Mouse (Mus musculus) midbrain, embryonic 13.5 days (tissue): ENCODE measurements around the gene Snupn. TPM values are rescaled to one million over a fixed set of nuclear protein-coding genes. Genes with fewer than 3 reads are reported as not detected.
A peak's percentile ranks its signal among the peaks of the same experiment; 100 is the strongest.
"Not testable (repeated sequence)": the region's sequence is repeated elsewhere in the genome, so short reads cannot be mapped to it uniquely, and the experiment has no call there.

Experiments
- ATAC-seq: fragments of 200-750 bp; cut with Nextera tagmentation; 2 replicates; pipeline ENCODE4 v1.8.0; 2017; ENCODE audit warnings: mild to moderate bottlenecking, moderate TSS enrichment, moderate library complexity
- H3K27ac ChIP-seq: fragments of 300-500 bp; sonication (generic); 2 replicates; pipeline ENCODE4 v1.5.1; 2015; ENCODE audit warnings: inconsistent platforms, mild to moderate bottlenecking, moderate library complexity
- H3K27me3 ChIP-seq: fragments of 300-500 bp; sonication (generic); 2 replicates; pipeline ENCODE4 v1.6.1; 2015; ENCODE audit warnings: mild to moderate bottlenecking, inconsistent platforms
- H3K36me3 ChIP-seq: fragments of 300-500 bp; sonication (generic); 2 replicates; pipeline ENCODE4 v1.6.1; 2015; ENCODE audit warnings: mild to moderate bottlenecking, inconsistent platforms
- H3K4me1 ChIP-seq: fragments of 300-500 bp; sonication (generic); replicated peaks from 2 replicates; pipeline ENCODE4 v1.6.1; 2015; ENCODE audit warnings: inconsistent platforms
- H3K4me2 ChIP-seq: fragments of 300-500 bp; sonication (generic); replicated peaks from 2 replicates; pipeline ENCODE4 v1.6.1; 2015; ENCODE audit warnings: moderate library complexity, mild to moderate bottlenecking, inconsistent platforms
- H3K4me3 ChIP-seq: fragments of 300-500 bp; sonication (generic); replicated peaks from 2 replicates; pipeline ENCODE4 v1.5.1; 2015; ENCODE audit warnings: mild to moderate bottlenecking, inconsistent platforms
- H3K9ac ChIP-seq: fragments of 300-500 bp; sonication (generic); replicated peaks from 2 replicates; pipeline ENCODE4 v1.6.1; 2015; ENCODE audit warnings: mild to moderate bottlenecking, inconsistent platforms
- H3K9me3 ChIP-seq: fragments of 300-500 bp; sonication (generic); 2 replicates; pipeline ENCODE4 v1.6.1; 2016; ENCODE audit warnings: mild to moderate bottlenecking, inconsistent platforms
- WGBS: fragments of 180-500 bp; shearing (Covaris S2); methylation state at CpG from one replicate; pipeline ENCODE4 v1.1.7; 2015; 5-methylcytosine and 5-hydroxymethylcytosine counted together
- polyA plus RNA-seq: library from polyadenylated mRNA; unstranded; fragments of >200 nt; fragmentation: Nextera tagmentation; extraction: Ambion mirVana; gene quantifications from 2 replicates; pipeline ENCODE4 v1.2.1, GENCODE M21; 2015

Gene Snupn
- polyA plus RNA-seq, 1 experiment from 2014 or later, result 30.5 TPM

GRCm38 (mm10) chr9:56980186-56980585, 29.5 kb downstream of the Snupn start:
- H3K36me3 ChIP-seq, result peaks cover 40% of the 10 kb centered on the region
- no peaks in the 10 kb centered on the region for H3K27me3 ChIP-seq
- no peaks in the 10 kb centered on the region for H3K9me3 ChIP-seq
- H3K27ac ChIP-seq, result no peak overlapping the region
- WGBS, result 90% methylated on average over 6 of the region's 6 CpGs
- H3K4me1 ChIP-seq, result no peaks in the 10 kb centered on the region
- no peak overlapping the region for H3K9ac ChIP-seq
- ATAC-seq, result no peak
- no peak overlapping the region for H3K4me3 ChIP-seq
- H3K4me2 ChIP-seq, result no peak overlapping the region

GRCm38 (mm10) chr9:56981502-56981901, 30.8 kb downstream of the Snupn start:
- Histone ChIP-seq H3K9me3 (no peaks in the 10 kb centered on the region), H3K27me3 (no peaks in the 10 kb centered on the region), H3K4me3 (no peak overlapping the region), H3K4me1 (no peaks in the 10 kb centered on the region), H3K36me3 (peaks cover 42% of the 10 kb centered on the region), H3K9ac (no peak overlapping the region), H3K27ac (no peak overlapping the region), H3K4me2 (no peak overlapping the region)
- ATAC-seq, result no peak
- WGBS, result 86% methylated on average over 1 of the region's 1 CpGs

- Histone ChIP-seq H3K36me3 (no peaks in the 10 kb centered on the region), H3K27me3 (no peaks in the 10 kb centered on the region), H3K27ac (peak within 1 kb of the TSS; percentile 97), H3K4me3 (peak within 1 kb of the TSS; percentile 93), H3K9me3 (no peaks in the 10 kb centered on the region), H3K4me2 (peak within 1 kb of the TSS; percentile 65), H3K4me1 (peaks cover 23% of the 10 kb centered on the region), H3K9ac (peak within 1 kb of the TSS; percentile 93)
- WGBS, result 2% methylated on average over 62 of the region's 62 CpGs
- ATAC-seq, result peak; percentile 96
These were observed 43.9 kb downstream of the Snupn start, which contains the start of gene Ptpn9 for GRCm38 (mm10) chr9:56994286-56995197. Ptpn9 (plus strand) TSS chr9:56994923.

GRCm38 (mm10) chr9:56995198-56996027, 44.7 kb downstream of the Snupn start:
- 0% methylated on average over 80 of the region's 80 CpGs for WGBS
- H3K36me3 ChIP-seq, result 0 out of 2 replicates have a peak, but pooled peaks cover 6% of the 10 kb centered on the region
- H3K9me3 ChIP-seq, result no peaks in the 10 kb centered on the region
- H3K4me2 ChIP-seq, result peak overlapping the region; percentile 65
- peaks cover 23% of the 10 kb centered on the region for H3K4me1 ChIP-seq
- H3K4me3 ChIP-seq, result peak overlapping the region; percentile 93
- H3K27ac ChIP-seq, result peak overlapping the region; percentile 97
- H3K27me3 ChIP-seq, result no peaks in the 10 kb centered on the region
- peak; percentile 74 for ATAC-seq
- peak overlapping the region; percentile 93 for H3K9ac ChIP-seq

GRCm38 (mm10) chr9:56996028-56996346, 45.3 kb downstream of the Snupn start:
- no peaks in the 10 kb centered on the region for H3K9me3 ChIP-seq
- H3K4me1 ChIP-seq, result peaks cover 23% of the 10 kb centered on the region
- ATAC-seq, result peak; percentile 25
- no peaks in the 10 kb centered on the region for H3K27me3 ChIP-seq
- H3K36me3 ChIP-seq, result 0 out of 2 replicates have a peak, but pooled peaks cover 6% of the 10 kb centered on the region
- H3K4me3 ChIP-seq, result peak overlapping the region; percentile 93
- whole genome bisulfite sequencing, result 0% methylated on average over 5 of the region's 5 CpGs
- H3K27ac ChIP-seq, result peak overlapping the region; percentile 97
- peak overlapping the region; percentile 93 for H3K9ac ChIP-seq
- H3K4me2 ChIP-seq, result peak overlapping the region; percentile 65

- H3K36me3 ChIP-seq, H3K9ac ChIP-seq, H3K4me3 ChIP-seq, H3K27me3 ChIP-seq, H3K9me3 ChIP-seq, H3K27ac ChIP-seq, H3K4me2 ChIP-seq, ATAC-seq: not testable (repeated sequence)
- peaks cover 23% of the 10 kb centered on the region for H3K4me1 ChIP-seq
- WGBS, result 79% methylated on average over 1 of the region's 1 CpGs
These were observed 46.5 kb downstream of the Snupn start for GRCm38 (mm10) chr9:56997206-56997605.

- Histone ChIP-seq H3K27me3 (no peaks in the 10 kb centered on the region), H3K4me2 (no peak overlapping the region), H3K9me3 (no peaks in the 10 kb centered on the region), H3K27ac (no peak overlapping the region), H3K9ac (no peak overlapping the region), H3K36me3 (peaks cover 24% of the 10 kb centered on the region), H3K4me1 (0 out of 2 replicates have a peak, but pooled peaks cover 4% of the 10 kb centered on the region), H3K4me3 (no peak overlapping the region)
- whole genome bisulfite sequencing, result 88% methylated on average over 4 of the region's 4 CpGs
- ATAC-seq, result no peak
These were observed 52.3 kb downstream of the Snupn start for GRCm38 (mm10) chr9:57003011-57003410.

GRCm38 (mm10) chr9:57012393-57012792, 61.7 kb downstream of the Snupn start:
- H3K4me1 ChIP-seq, result no peaks in the 10 kb centered on the region
- no peak overlapping the region for H3K4me3 ChIP-seq
- peaks cover 23% of the 10 kb centered on the region for H3K36me3 ChIP-seq
- no peak for ATAC-seq
- H3K4me2 ChIP-seq, result no peak overlapping the region
- H3K27ac ChIP-seq, result no peak overlapping the region
- H3K27me3 ChIP-seq, result no peaks in the 10 kb centered on the region
- WGBS, result 86% methylated on average over 1 of the region's 1 CpGs
- H3K9ac ChIP-seq, result no peak overlapping the region
- H3K9me3 ChIP-seq, result no peaks in the 10 kb centered on the region

GRCm38 (mm10) chr9:57012895-57013294, 62.2 kb downstream of the Snupn start:
- no peak for ATAC-seq

GRCm38 (mm10) chr9:57013756-57014155, 63.1 kb downstream of the Snupn start:
- no peak overlapping the region for H3K9ac ChIP-seq
- no peak overlapping the region for H3K27ac ChIP-seq
- no peaks in the 10 kb centered on the region for H3K27me3 ChIP-seq
- H3K4me2 ChIP-seq, result no peak overlapping the region
- peaks cover 16% of the 10 kb centered on the region for H3K36me3 ChIP-seq
- no peaks in the 10 kb centered on the region for H3K9me3 ChIP-seq
- no peak for ATAC-seq
- H3K4me3 ChIP-seq, result no peak overlapping the region
- no peaks in the 10 kb centered on the region for H3K4me1 ChIP-seq
- WGBS, result 98% methylated on average over 1 of the region's 1 CpGs

More at GRCm38 (mm10) chr9:57012895-57013294, 62.2 kb downstream of the Snupn start:
- no peaks in the 10 kb centered on the region for H3K4me1 ChIP-seq
- H3K4me2 ChIP-seq, result no peak overlapping the region
- H3K27me3 ChIP-seq, result no peaks in the 10 kb centered on the region
- H3K27ac ChIP-seq, result no peak overlapping the region
- H3K4me3 ChIP-seq, result no peak overlapping the region
- H3K36me3 ChIP-seq, result peaks cover 19% of the 10 kb centered on the region
- no peak overlapping the region for H3K9ac ChIP-seq
- no peaks in the 10 kb centered on the region for H3K9me3 ChIP-seq
- WGBS, result 93% methylated on average over 4 of the region's 4 CpGs

- Histone ChIP-seq H3K27me3 (no peaks in the 10 kb centered on the region), H3K36me3 (peaks cover 17% of the 10 kb centered on the region), H3K4me1 (no peaks in the 10 kb centered on the region), H3K9ac (no peak overlapping the region), H3K27ac (no peak overlapping the region), H3K4me3 (no peak overlapping the region), H3K4me2 (no peak overlapping the region), H3K9me3 (no peaks in the 10 kb centered on the region)
- WGBS, result 86% methylated on average over 1 of the region's 1 CpGs
- no peak for ATAC-seq
These were observed 64.1 kb downstream of the Snupn start for GRCm38 (mm10) chr9:57014766-57015165.

- no peak overlapping the region for H3K4me2 ChIP-seq
- no peak overlapping the region for H3K27ac ChIP-seq
- 87% methylated on average over 1 of the region's 1 CpGs for WGBS
- H3K9ac ChIP-seq, result no peak overlapping the region
- no peak overlapping the region for H3K4me3 ChIP-seq
- H3K27me3 ChIP-seq, result no peaks in the 10 kb centered on the region
- no peaks in the 10 kb centered on the region for H3K9me3 ChIP-seq
- peaks cover 36% of the 10 kb centered on the region for H3K36me3 ChIP-seq
- ATAC-seq, result no peak
- no peaks in the 10 kb centered on the region for H3K4me1 ChIP-seq
These were observed 67.0 kb downstream of the Snupn start for GRCm38 (mm10) chr9:57017631-57018030.
